Mouse (Mus musculus): ENCODE results near the gene 4933417A18Rik. TPM values are rescaled to one million over a fixed set of nuclear protein-coding genes. Genes with fewer than 3 reads are reported as not detected.
"Not testable (repeated sequence)": the region's sequence is repeated elsewhere in the genome, so short reads cannot be mapped to it uniquely, and the experiment has no call there.

4933417A18Rik gene
- polyA plus RNA-seq, 1 experiment from 2014 or later = not detected

GRCm38 (mm10) chr13:34983479-34983878, 59.3 kb downstream of the 4933417A18Rik start:
- not testable (repeated sequence) for H3K4me1 ChIP-seq (replicated peaks); H3K9ac ChIP-seq; ATAC-seq (ENCODE audit: low read depth); H3K4me2 ChIP-seq; H3K27ac ChIP-seq (replicated peaks); H3K27me3 ChIP-seq; H3K4me3 ChIP-seq; H3K9me3 ChIP-seq
- WGBS = 94% methylated on average over 1 of the region's 1 CpGs
- peaks cover 93% of the 10 kb centered on the region for H3K36me3 ChIP-seq

- Histone ChIP-seq H3K9ac (no peak overlapping the region), H3K27me3 (no peaks in the 10 kb centered on the region), H3K9me3 (no peaks in the 10 kb centered on the region), H3K36me3 (peaks cover 38% of the 10 kb centered on the region), H3K4me3 (no peak overlapping the region), H3K4me1 (replicated peaks) (peaks cover 33% of the 10 kb centered on the region), H3K27ac (replicated peaks) (no peak overlapping the region), H3K4me2 (no peak overlapping the region)
- ATAC-seq (ENCODE audit: low read depth) = no peak
- WGBS = 79% methylated on average over 4 of the region's 4 CpGs
Observed at GRCm38 (mm10) chr13:34991581-34992273, 67.5 kb downstream of the 4933417A18Rik start.

- peaks cover 33% of the 10 kb centered on the region for H3K4me1 ChIP-seq (replicated peaks)
- H3K27ac ChIP-seq (replicated peaks) = no peak overlapping the region
- peak overlapping the region; percentile 80 for H3K9ac ChIP-seq
- H3K4me2 ChIP-seq = peak overlapping the region; percentile 73
- H3K9me3 ChIP-seq = no peaks in the 10 kb centered on the region
- peaks cover 24% of the 10 kb centered on the region for H3K36me3 ChIP-seq
- 78% methylated on average over 4 of the region's 4 CpGs for WGBS
- no peak for ATAC-seq (ENCODE audit: low read depth)
- peak overlapping the region; percentile 73 for H3K4me3 ChIP-seq
- H3K27me3 ChIP-seq = no peaks in the 10 kb centered on the region
Observed at GRCm38 (mm10) chr13:34993085-34993484, 68.9 kb downstream of the 4933417A18Rik start.

GRCm38 (mm10) chr13:34993595-34993982, 69.4 kb downstream of the 4933417A18Rik start:
- ATAC-seq (ENCODE audit: low read depth) = peak; percentile 68
- H3K9me3 ChIP-seq = no peaks in the 10 kb centered on the region
- peak overlapping the region; percentile 80 for H3K9ac ChIP-seq
- WGBS = 1% methylated on average over 22 of the region's 22 CpGs
- H3K4me2 ChIP-seq = peak overlapping the region; percentile 73
- no peaks in the 10 kb centered on the region for H3K27me3 ChIP-seq
- H3K4me1 ChIP-seq (replicated peaks) = peaks cover 33% of the 10 kb centered on the region
- peak overlapping the region; percentile 83 for H3K27ac ChIP-seq (replicated peaks)
- peaks cover 19% of the 10 kb centered on the region for H3K36me3 ChIP-seq
- peak overlapping the region; percentile 73 for H3K4me3 ChIP-seq

- H3K4me1 ChIP-seq (replicated peaks) = peaks cover 33% of the 10 kb centered on the region
- no peaks in the 10 kb centered on the region for H3K27me3 ChIP-seq
- peak; percentile 98 for ATAC-seq (ENCODE audit: low read depth)
- 0 out of 2 replicates have a peak, but pooled peaks cover 3% of the 10 kb centered on the region for H3K9me3 ChIP-seq
- WGBS = 1% methylated on average over 33 of the region's 33 CpGs
- H3K27ac ChIP-seq (replicated peaks) = peak overlapping the region; percentile 83
- peaks cover 13% of the 10 kb centered on the region for H3K36me3 ChIP-seq
- H3K9ac ChIP-seq = peak overlapping the region; percentile 80
- peak overlapping the region; percentile 73 for H3K4me3 ChIP-seq
- H3K4me2 ChIP-seq = peak overlapping the region; percentile 73
Observed at GRCm38 (mm10) chr13:34993983-34994811, 70.0 kb downstream of the 4933417A18Rik start.

GRCm38 (mm10) chr13:34995925-34996324, 71.7 kb downstream of the 4933417A18Rik start:
- 79% methylated on average over 2 of the region's 2 CpGs for WGBS
- Histone ChIP-seq H3K27me3 (no peaks in the 10 kb centered on the region), H3K9ac (no peak overlapping the region), H3K36me3 (no peaks in the 10 kb centered on the region), H3K4me2 (no peak overlapping the region), H3K4me3 (no peak overlapping the region), H3K27ac (replicated peaks) (no peak overlapping the region), H3K4me1 (replicated peaks) (peaks cover 33% of the 10 kb centered on the region), H3K9me3 (0 out of 2 replicates have a peak, but pooled peaks cover 3% of the 10 kb centered on the region)
- ATAC-seq (ENCODE audit: low read depth) = no peak

Other genes with a start within 250 kb of the 4933417A18Rik start
- not detected in 2 replicates for gene Fam50b, start 189.6 kb upstream of the 4933417A18Rik start, polyA plus RNA-seq (2015; fragmentation: Nextera tagmentation; extraction: Ambion mirVana)
- 59.9 and 67.4 TPM in 2 replicates for gene Prpf4b, start 49.1 kb upstream of the 4933417A18Rik start, polyA plus RNA-seq (2015; fragmentation: Nextera tagmentation; extraction: Ambion mirVana)
- gene Fam217a, start 99 bp upstream of the 4933417A18Rik start, polyA plus RNA-seq (2015; fragmentation: Nextera tagmentation; extraction: Ambion mirVana) = 0.61 and 0.75 TPM in 2 replicates
- 0.29 and 0.37 TPM in 2 replicates for gene Eci3, start 39.4 kb downstream of the 4933417A18Rik start, polyA plus RNA-seq (2015; fragmentation: Nextera tagmentation; extraction: Ambion mirVana)
- gene Eci2, start 102.7 kb downstream of the 4933417A18Rik start, polyA plus RNA-seq (2015; fragmentation: Nextera tagmentation; extraction: Ambion mirVana) = 120 and 127 TPM in 2 replicates